Mouse (Mus musculus) layer of hippocampus, adult 9-11 months (tissue): ENCODE data around the gene Hoxb8.

Experiments used
- DNase-seq: peaks from one replicate; pipeline ENCODE4 v3.0.0; 2022

Gene Hoxb8

GRCm38 (mm10) chr11:96268031-96268745, 13.5 kb upstream of the Hoxb8 start:
- DNase-seq, result no peak

GRCm38 (mm10) chr11:96269869-96270268, 11.8 kb upstream of the Hoxb8 start:
- DNase-seq, result no peak

- no peak for DNase-seq
These were observed 10.6 kb upstream of the Hoxb8 start, which contains the start of gene Hoxb9 for GRCm38 (mm10) chr11:96270996-96271540. TSS of gene Hoxb9 (plus strand) at chr11:96271457.

- no peak for DNase-seq
These were observed 10.1 kb upstream of the Hoxb8 start for GRCm38 (mm10) chr11:96271541-96272011.

GRCm38 (mm10) chr11:96272024-96272921, 9.4 kb upstream of the Hoxb8 start:
- DNase-seq, result no peak

- DNase-seq, result no peak
These were observed 7.3 kb upstream of the Hoxb8 start for GRCm38 (mm10) chr11:96274428-96274827.

- no peak for DNase-seq
These were observed 5.8 kb upstream of the Hoxb8 start for GRCm38 (mm10) chr11:96275896-96276295.

- DNase-seq, result no peak
These were observed 4.3 kb upstream of the Hoxb8 start for GRCm38 (mm10) chr11:96277151-96278044.

- no peak for DNase-seq
These were observed 3.4 kb upstream of the Hoxb8 start for GRCm38 (mm10) chr11:96278324-96278723.

GRCm38 (mm10) chr11:96278773-96279172, 2.9 kb upstream of the Hoxb8 start:
- peak; percentile 65 for DNase-seq

- DNase-seq, result no peak
These were observed 2.1 kb upstream of the Hoxb8 start for GRCm38 (mm10) chr11:96279421-96280233.

- no peak for DNase-seq
These were observed 1.0 kb upstream of the Hoxb8 start for GRCm38 (mm10) chr11:96280399-96281378.

GRCm38 (mm10) chr11:96281396-96281795, 309 bp upstream of the Hoxb8 start:
- no peak for DNase-seq

- no peak for DNase-seq
These were observed 1.2 kb downstream of the Hoxb8 start for GRCm38 (mm10) chr11:96282795-96283430.

GRCm38 (mm10) chr11:96284041-96284749, 2.5 kb downstream of the Hoxb8 start:
- no peak for DNase-seq

- DNase-seq, result no peak
These were observed 3.3 kb downstream of the Hoxb8 start for GRCm38 (mm10) chr11:96284774-96285734.

GRCm38 (mm10) chr11:96285771-96286738, 4.3 kb downstream of the Hoxb8 start, which contains the start of gene Hoxb7:
TSS of gene Hoxb7 (plus strand) at chr11:96286623.
- DNase-seq, result no peak
